Mouse (Mus musculus) spleen, postnatal 4 days (tissue): ENCODE measurements at regions not wholly inside any gene's neighbourhood (a gene's known extent, or its start where the extent isn't known, plus 50 kb on each side); places are given as distances from the start of the nearest gene placed in this dataset.

Experiments used
- DNase-seq, 2 experiments: peaks; one replicate each; pipeline ENCODE4 v3.0.0; 2022; ENCODE audit warnings: low spot score in 2 of 2

GRCm38 (mm10) chr14:58607734-58608133 is 535.0 kb downstream of the 1700129C05Rik start:
- no peak for DNase-seq

GRCm38 (mm10) chr14:58605529-58605928 is 535.2 kb downstream of the Fgf9 start:
- no peak for DNase-seq

DNA sequence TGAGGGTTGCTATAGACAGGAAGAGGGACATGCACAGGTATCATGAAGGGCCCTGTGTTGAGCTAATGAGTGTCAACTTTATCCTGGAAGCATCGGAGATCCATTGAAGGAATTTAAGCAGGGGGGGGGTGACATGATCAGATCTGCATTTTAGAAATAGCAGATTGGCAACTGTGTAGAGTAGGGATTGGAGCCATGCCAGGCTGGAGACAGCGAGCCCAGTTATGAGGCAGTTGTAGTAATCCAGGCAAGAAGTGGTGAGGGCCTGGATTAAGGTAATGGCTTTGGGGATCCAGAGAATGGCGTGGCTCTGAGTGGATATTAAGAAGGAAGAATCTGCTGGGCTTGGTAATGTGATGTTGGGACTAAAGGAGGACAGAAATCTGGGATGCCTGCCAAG is 528.5 kb downstream of the Fgf9 start:
- no peak for DNase-seq

DNA sequence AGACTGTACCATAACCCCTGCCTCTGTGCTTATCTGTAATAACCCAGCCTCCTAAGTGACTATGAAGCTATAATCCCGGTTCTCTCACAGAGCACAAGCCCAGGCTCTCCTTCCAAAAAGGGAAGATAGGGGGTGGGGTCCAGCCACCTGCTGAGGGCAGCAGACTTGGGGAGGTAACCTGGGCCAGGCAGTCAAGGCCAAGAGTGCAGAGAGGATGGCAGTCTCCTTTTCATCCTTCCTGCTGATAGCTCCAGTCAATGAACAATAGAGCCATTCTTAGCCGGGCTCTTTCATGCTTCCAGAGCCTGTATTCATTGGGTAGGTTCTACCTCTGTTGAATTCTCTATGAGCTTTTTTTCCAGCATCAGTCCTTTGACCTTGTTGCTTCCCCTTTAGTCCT is 527.5 kb downstream of the Fgf9 start:
- DNase-seq = no peak

DNA sequence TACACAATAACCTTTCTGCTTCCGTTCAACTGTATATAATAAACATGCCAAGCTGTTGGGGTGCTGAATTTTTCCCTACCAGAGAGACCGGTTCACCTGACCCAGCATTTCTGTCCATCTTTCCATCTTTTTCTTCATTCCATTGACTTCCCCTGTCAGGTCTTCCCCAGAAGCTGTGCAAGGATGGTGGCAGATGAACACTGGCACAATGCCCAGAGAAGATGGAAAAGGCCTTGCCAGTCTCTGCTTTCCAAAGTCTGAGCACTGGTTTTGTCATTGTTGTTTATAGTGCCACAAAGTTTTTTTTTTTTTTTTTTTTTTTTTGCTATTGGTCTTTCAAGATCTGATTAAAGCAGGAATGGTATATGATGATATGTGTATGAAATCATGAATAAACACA is 526.6 kb downstream of the Fgf9 start:
- no peak for DNase-seq

- no peak for DNase-seq
These were observed 511.5 kb downstream of the Fgf9 start for GRCm38 (mm10) chr14:58581806-58582205.

DNA sequence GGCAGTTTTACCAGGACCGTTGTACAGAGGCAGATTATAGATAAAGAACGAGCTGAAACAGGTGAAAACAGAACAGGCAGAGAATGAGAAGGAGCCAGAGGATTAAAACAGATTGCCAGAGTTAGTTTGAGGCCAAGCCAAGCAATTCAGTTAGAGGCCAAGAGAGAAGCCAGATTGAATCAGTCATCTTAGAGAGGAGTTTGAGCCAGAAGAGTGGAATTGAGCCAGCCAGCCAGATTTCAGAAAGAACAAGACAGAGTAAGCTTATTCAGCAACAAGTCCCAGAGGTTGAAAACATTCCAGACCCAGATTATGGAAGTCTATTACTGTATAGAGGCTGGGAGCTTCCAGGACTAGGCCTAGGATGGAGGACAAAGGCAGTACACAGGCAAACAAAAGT is 499.7 kb downstream of the Fgf9 start:
- no peak for DNase-seq

GRCm38 (mm10) chr14:58567472-58567871 is 497.1 kb downstream of the Fgf9 start:
- no peak for DNase-seq

- DNase-seq = no peak
These were observed 492.7 kb downstream of the Fgf9 start for GRCm38 (mm10) chr14:58563082-58563481.

DNA sequence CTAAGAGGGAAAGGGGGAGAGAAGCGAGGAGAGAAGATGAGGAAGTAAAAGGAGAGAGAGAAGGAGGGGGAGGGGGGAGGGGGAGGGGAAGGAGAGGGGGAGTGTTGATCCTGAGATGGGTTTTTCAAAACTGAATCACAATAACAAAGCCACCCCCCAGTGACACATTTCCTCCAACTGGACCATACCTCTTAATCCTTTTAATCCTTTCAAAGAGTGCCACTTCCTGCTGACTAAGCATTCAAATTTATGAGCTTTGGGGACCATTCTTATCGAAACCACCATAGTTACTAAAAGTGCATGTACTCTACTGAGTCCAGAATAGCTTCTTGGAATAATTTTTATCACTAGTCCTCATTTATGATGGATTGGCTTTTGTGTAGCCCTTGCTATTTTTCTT is 480.4 kb downstream of the Fgf9 start:
- no peak for DNase-seq

GRCm38 (mm10) chr14:58545778-58546177 is 475.4 kb downstream of the Fgf9 start:
- no peak for DNase-seq

DNA sequence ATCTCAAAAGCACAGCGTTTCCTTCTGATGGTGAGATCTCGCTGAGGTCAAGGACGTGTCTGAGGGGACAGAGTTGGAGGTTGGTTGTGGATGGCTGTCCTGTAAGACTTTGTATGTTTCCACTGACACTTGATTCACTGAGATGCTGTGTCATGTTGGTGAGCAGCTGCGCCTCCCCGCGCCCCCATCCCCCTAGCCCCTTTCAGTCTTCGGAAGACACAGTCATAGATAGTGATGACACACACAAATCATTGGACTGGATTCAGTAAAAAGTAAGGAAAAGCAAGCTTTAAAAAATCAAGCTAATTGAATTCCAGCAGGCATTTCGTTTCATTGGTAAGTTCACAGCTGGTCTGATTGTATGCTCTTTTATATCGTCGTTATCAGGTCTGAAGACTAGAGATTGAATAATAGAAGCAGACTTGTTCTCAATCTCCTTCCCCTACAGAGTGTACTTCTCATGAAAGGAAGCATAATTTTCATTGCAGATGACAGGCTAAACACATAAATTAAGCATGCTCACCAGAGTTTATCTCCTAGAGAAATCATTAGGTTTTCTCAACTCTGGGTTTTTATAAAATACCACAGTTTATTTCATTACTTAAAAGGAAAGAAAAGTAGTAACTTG is 472.9 kb downstream of the Fgf9 start:
- DNase-seq = no peak

DNA sequence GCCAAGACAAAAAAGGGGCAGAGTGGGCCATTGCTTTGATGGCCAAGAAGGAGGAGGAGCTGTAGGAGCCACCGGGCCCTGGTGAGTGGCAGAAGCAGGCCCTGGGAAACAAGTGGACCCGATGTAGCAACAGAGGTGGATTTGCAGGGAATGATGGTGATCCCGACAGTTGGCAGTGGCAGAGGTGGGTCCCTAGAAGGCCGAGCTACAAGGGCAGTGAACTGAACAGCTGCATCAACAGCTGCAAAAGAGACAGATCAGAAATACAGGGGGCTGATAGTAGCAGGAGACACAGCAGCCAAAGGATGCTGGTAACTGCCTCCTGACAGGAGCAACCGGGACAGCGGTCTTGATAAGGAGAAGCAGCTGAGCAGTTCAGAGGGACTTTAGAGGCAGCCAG is 467.8 kb downstream of the Fgf9 start:
- DNase-seq = no peak

- no peak for DNase-seq
These were observed 450.7 kb downstream of the Fgf9 start for GRCm38 (mm10) chr14:58520976-58521549.

GRCm38 (mm10) chr14:58520384-58520783 is 450.0 kb downstream of the Fgf9 start:
- DNase-seq = no peak

GRCm38 (mm10) chr14:58519086-58519485 is 448.7 kb downstream of the Fgf9 start:
- no peak for DNase-seq

- DNase-seq = no peak
These were observed 446.2 kb downstream of the Fgf9 start for GRCm38 (mm10) chr14:58516543-58516942.

- no peak for DNase-seq
These were observed 441.8 kb downstream of the Fgf9 start for GRCm38 (mm10) chr14:58512177-58512576.

- no peak for DNase-seq
These were observed 441.2 kb downstream of the Fgf9 start for GRCm38 (mm10) chr14:58511571-58511985.

DNA sequence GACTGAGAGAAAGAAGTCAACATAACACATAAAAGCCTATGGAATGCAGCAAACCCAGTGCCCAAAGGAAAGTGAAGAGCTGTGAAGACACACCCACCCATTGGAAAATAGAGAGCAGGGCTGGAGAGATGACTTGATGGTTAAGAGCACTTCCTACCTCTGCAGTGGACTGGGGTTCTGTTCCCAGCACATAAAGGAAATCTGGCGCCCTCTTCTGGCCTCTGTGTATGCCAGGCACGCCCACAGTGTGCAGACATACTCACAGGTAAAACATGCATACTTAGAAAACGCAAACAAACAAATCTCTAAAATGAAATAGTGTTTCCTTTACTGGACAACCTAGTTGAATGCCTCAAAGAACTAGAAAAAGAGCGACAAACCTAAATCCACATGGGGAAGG is 440.4 kb downstream of the Fgf9 start:
- no peak for DNase-seq

GRCm38 (mm10) chr14:58509106-58509505 is 438.8 kb downstream of the Fgf9 start:
- no peak for DNase-seq

DNA sequence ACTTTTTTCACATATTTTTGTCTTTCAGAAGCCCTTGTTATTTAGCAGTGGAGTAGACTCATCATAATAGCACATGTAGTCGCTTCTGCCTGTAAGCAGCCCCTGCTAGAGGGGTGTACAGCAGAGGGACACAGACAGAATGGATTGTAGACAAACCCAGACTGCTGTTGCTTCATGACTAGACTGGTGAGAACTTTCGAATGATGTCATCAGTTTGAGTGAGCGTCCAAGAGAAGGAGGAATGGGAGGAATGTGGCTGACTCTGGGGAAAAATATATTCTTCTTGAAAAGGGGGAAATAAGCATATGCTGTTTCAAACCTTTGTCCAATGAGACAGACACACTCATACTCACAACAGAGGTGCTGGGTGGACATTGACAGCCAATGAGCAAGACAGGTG is 436.1 kb downstream of the Fgf9 start:
- no peak for DNase-seq

GRCm38 (mm10) chr14:58505841-58506240 is 435.5 kb downstream of the Fgf9 start:
- DNase-seq = no peak

DNA sequence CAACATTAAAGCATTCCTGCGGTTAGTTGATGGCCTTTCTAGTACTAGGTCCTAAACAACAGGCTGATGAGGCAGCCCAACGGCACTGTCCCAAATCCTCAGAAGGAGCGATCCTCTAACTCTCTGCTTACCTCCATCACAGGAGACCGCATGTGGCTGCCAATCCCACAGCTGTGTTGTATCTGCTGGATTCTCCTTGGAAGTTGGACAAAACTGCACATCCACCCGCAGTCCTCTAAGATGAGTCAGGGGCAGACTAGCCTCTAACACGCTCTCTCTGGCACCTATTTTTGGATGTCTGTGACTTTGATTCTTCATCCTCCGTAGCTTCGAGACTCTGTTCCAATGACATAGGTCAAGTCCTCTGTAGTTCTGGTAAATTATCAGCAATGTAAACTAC is 432.5 kb downstream of the Fgf9 start:
- no peak for DNase-seq
